Mouse (Mus musculus) CD4-positive, CD25-positive, alpha-beta regulatory T cell (primary cell): ENCODE measurements around the gene Lexm. TPM values are rescaled to one million over a fixed set of nuclear protein-coding genes. Genes with fewer than 3 reads are reported as not detected.

Experiments
- polyA plus RNA-seq: library from polyadenylated mRNA; unstranded; fragments of 100-300 nt; shearing (Covaris generic); gene quantifications from one replicate; pipeline ENCODE4 v1.2.1, GENCODE M21; 2017

The Lexm gene
- 0.11 TPM for polyA plus RNA-seq

DNA sequence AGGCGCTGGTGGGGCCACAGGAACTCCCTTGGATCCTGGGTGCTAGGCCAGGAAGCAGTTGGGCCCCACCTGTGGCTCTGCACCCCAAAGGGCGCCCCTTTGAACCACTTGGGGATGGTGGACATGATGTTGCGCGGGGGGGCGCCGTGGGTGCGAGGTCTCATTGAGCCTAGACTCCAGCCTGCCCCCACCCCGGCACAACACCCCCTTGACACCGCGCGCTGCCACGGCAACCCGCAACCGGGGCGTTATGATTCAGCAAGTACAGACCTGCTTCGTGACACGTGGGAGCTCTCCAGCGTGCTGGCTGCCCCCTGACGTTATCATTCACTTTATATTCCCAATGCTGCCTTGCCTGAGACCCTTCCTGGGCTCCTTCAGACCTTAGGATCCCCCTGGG, at the start of gene Lexm:
Gene Lexm (minus strand): TSS at position 186 of the 400 bp plus-strand sequence.

DNA sequence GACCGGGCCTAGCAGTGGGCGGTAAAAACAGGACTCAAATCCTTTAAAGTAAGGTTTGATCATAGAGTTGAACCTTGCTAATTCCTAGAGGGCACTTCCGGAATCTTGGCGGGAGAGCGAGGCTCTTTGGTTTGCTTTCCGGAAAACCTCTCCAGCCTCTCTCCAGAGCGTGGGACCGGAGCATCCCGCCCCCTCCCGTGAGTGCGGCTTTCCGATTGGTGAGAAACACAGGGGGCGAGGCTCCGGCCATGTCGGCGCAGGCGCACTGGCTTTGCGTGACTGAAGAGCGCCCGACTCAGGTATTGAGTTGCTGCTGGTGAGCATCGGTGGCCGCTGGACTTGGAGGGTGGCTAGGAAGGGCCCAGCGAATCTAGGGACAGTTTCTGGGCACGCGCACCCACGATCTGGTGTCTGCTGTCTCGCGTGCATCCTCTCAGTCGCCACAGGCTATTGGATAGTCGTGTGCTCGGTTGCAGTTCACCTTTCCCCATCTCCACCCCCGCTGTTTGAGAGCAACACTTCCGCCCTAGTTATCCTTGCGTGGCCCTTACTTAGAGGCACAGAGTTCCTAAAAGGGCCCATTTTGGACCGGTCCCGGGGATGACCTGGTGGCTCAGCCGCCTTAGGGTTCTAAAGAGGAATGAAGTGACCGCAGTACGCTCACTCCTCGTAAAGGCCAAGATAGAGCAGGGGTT, 33.9 kb upstream of the Lexm start, which contains the start of gene Pars2:
Gene Pars2 (plus strand): TSS at position 237 of the 695 bp plus-strand sequence.

DNA sequence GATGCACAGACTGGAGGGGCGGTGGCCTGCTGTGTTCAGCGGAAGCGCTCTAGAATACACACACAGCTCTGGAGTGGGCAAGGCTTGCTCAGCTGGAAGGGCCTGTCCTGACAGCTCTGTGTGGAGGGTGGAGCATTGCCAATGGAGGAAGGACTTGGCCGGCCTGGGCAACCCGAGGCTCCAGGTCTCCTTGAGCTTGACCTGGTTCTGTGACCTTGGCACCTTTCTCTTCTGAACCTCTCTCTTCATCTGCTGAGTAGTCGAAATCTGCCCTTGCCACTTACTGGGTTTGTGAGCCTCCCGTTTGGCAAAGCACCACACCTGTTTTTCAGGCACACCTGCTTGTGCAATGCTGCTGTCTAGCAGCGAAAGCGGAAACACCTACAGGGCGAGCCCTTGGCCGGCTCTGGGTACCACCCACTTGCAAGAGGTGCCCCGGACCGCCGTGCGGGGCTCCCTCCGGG, 5.0 kb upstream of the Lexm start, which contains the start of gene Ttc22:
Gene Ttc22 (plus strand): TSS at position 403 of the 464 bp plus-strand sequence.

DNA sequence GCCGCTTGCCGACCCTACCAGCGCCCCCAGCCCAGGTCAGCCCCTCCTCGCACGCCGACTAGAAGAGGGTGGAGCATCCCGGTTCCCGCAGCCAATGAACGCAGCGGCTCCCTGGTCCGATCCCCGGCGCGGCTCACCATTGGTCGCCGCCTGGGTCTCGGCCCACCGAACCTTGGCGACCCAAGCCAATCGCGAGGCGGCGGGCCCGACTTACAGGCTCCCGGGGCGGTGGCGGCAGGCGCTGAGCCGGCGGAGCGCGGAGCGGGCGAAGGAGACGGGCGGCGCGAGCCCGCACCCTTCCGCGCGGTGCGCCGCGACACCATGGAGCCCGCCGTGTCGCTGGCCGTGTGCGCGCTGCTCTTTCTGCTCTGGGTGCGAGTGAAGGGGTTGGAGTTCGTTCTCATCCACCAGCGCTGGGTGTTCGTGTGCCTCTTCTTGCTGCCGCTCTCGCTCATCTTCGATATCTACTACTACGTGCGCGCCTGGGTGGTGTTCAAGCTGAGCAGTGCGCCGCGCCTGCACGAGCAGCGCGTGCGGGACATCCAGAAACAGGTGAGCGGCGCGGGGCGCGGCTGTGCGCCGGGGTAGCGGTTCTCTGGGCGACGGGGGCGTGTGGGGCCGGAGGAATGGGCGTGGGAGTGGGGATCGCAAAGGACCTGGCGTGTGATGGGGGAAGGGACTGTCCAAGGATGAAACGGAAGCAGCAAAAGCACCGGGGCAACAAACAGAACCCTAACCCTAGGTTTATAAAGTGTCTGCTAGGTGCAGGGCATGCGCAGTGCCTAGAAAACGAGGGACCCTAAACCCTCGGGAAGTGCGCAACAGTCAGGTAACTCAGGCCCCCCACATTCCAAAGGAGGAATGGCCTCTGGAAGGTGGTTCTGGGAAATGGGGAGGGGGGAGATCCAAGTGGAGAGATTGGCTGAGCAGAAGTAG, 55.9 kb downstream of the Lexm start, which contains the start of gene Dhcr24:
Gene Dhcr24 (plus strand): TSS at position 193 of the 936 bp plus-strand sequence.

Other genes with a start within 250 kb of the Lexm start
- not detected for gene Pcsk9, start 152.9 kb downstream of the Lexm start, polyA plus RNA-seq
- not detected for gene Bsnd, start 125.0 kb downstream of the Lexm start, polyA plus RNA-seq
- gene Dhcr24, start 56.2 kb downstream of the Lexm start, polyA plus RNA-seq, result 3.8 TPM
- gene Ttc22, start 5.2 kb upstream of the Lexm start, polyA plus RNA-seq, result not detected
- 13.8 TPM for gene Pars2, start 33.8 kb upstream of the Lexm start, polyA plus RNA-seq
- 76.9 TPM for gene Ttc4, start 61.7 kb upstream of the Lexm start, polyA plus RNA-seq
- gene Mroh7, start 113.7 kb upstream of the Lexm start, polyA plus RNA-seq, result not detected
- not detected for gene Fam151a, start 116.6 kb upstream of the Lexm start, polyA plus RNA-seq
- 6.0 TPM for gene Acot11, start 187.8 kb upstream of the Lexm start, polyA plus RNA-seq